Mouse (Mus musculus) cerebellum, adult 2 months (tissue): ENCODE results near the gene Plcb3.
"Not testable (repeated sequence)": the region's sequence is repeated elsewhere in the genome, so short reads cannot be mapped to it uniquely, and the experiment has no call there.

Source experiments
- CTCF ChIP-seq: fragments of 200-500 bp; IDR thresholded peaks from 2 replicates; pipeline ENCODE4 v1.5.1; 2011; ENCODE audit warnings: low read depth, mild to moderate bottlenecking, control low read depth, low read length, moderate library complexity, borderline replicate concordance; ENCODE audit not compliant: insufficient read depth
- POLR2A ChIP-seq: fragments of 200-500 bp; IDR thresholded peaks from 2 replicates; pipeline ENCODE4 v1.6.1; 2011; ENCODE audit warnings: low read length, control low read depth, borderline replicate concordance; ENCODE audit not compliant: insufficient read depth

DNA sequence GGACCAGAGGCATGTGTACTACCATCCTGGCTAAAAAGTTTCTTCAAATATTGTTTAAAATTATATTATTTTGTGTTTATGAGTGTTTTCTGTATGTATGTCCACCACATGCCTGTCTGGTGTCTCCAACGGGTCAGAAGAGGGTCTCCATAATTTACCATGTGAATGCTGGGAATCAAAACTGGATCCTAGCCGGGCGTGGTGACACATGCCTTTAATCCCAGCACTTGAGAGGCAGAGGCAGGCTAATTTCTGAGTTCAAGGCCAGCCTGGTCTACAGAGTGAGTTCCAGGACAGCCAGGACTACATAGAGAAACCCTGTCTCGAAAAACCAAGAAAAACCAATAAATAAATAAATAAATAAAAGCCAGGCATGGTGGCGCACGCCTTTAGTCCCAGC is 14.9 kb upstream of the Plcb3 start:
- not testable (repeated sequence) for TF ChIP-seq CTCF, POLR2A
